Mouse (Mus musculus): ENCODE measurements around the gene Usp2. TPM values are rescaled to one million over a fixed set of nuclear protein-coding genes. Genes with fewer than 3 reads are reported as not detected.
A peak's percentile ranks its signal among the peaks of the same experiment; 100 is the strongest.

The Usp2 gene
- polyA plus RNA-seq, 1 experiment from 2014 or later = 12.7 TPM

- 3% methylated on average over 49 of the region's 49 CpGs for WGBS
- Histone ChIP-seq H3K27ac (replicated peaks; ENCODE audit: low read depth, low read length) (no peak overlapping the region), H3K4me3 (ENCODE audit: low read depth, low read length) (peak overlapping the region; percentile 58), H3K4me2 (ENCODE audit: low read depth, low read length) (peak overlapping the region; percentile 90), H3K27me3 (ENCODE audit: control insufficient read depth, insufficient read depth, low read length) (peaks cover 25% of the 10 kb centered on the region), H3K9ac (replicated peaks; ENCODE audit: low read length) (peak overlapping the region; percentile 60), H3K4me1 (ENCODE audit: control insufficient read depth, insufficient read depth, low read length) (peaks cover 8% of the 10 kb centered on the region), H3K36me3 (replicated peaks; ENCODE audit: control insufficient read depth, insufficient read depth, low read depth, low read length) (no peaks in the 10 kb centered on the region), H3K9me3 (replicated peaks; ENCODE audit: control insufficient read depth, low read length) (no peaks in the 10 kb centered on the region)
- peak; percentile 18 for DNase-seq (ENCODE audit: low spot score)
- no peak for ATAC-seq (replicated peaks; ENCODE audit: insufficient number of reproducible peaks, low FRiP score, low TSS enrichment, low read depth)
Observed at GRCm38 (mm10) chr9:44134851-44135730, 68.3 kb downstream of the Usp2 start.

- no peaks in the 10 kb centered on the region for H3K36me3 ChIP-seq (replicated peaks; ENCODE audit: control insufficient read depth, insufficient read depth, low read depth, low read length)
- peaks cover 5% of the 10 kb centered on the region for H3K4me1 ChIP-seq (ENCODE audit: control insufficient read depth, insufficient read depth, low read length)
- peak overlapping the region; percentile 90 for H3K4me2 ChIP-seq (ENCODE audit: low read depth, low read length)
- WGBS = 57% methylated on average over 7 of the region's 7 CpGs
- ATAC-seq (replicated peaks; ENCODE audit: insufficient number of reproducible peaks, low FRiP score, low TSS enrichment, low read depth) (no peak), DNase-seq (ENCODE audit: low spot score) (no peak)
- no peaks in the 10 kb centered on the region for H3K9me3 ChIP-seq (replicated peaks; ENCODE audit: control insufficient read depth, low read length)
- peaks cover 25% of the 10 kb centered on the region for H3K27me3 ChIP-seq (ENCODE audit: control insufficient read depth, insufficient read depth, low read length)
- no peak overlapping the region for H3K27ac ChIP-seq (replicated peaks; ENCODE audit: low read depth, low read length)
- H3K9ac ChIP-seq (replicated peaks; ENCODE audit: low read length) = peak overlapping the region; percentile 60
- peak overlapping the region; percentile 58 for H3K4me3 ChIP-seq (ENCODE audit: low read depth, low read length)
Observed at GRCm38 (mm10) chr9:44135731-44136411, 69.0 kb downstream of the Usp2 start.

GRCm38 (mm10) chr9:44137846-44138245 is 71.0 kb downstream of the Usp2 start:
- WGBS = 66% methylated on average over 4 of the region's 4 CpGs
- peaks cover 25% of the 10 kb centered on the region for H3K27me3 ChIP-seq (ENCODE audit: control insufficient read depth, insufficient read depth, low read length)
- no peaks in the 10 kb centered on the region for H3K36me3 ChIP-seq (replicated peaks; ENCODE audit: control insufficient read depth, insufficient read depth, low read depth, low read length)
- ATAC-seq (replicated peaks; ENCODE audit: insufficient number of reproducible peaks, low FRiP score, low TSS enrichment, low read depth) (no peak), DNase-seq (ENCODE audit: low spot score) (no peak)
- H3K4me1 ChIP-seq (ENCODE audit: control insufficient read depth, insufficient read depth, low read length) = peaks cover 5% of the 10 kb centered on the region
- H3K27ac ChIP-seq (replicated peaks; ENCODE audit: low read depth, low read length) = no peak overlapping the region
- no peak overlapping the region for H3K9ac ChIP-seq (replicated peaks; ENCODE audit: low read length)
- H3K4me3 ChIP-seq (ENCODE audit: low read depth, low read length) = no peak overlapping the region
- H3K9me3 ChIP-seq (replicated peaks; ENCODE audit: control insufficient read depth, low read length) = no peaks in the 10 kb centered on the region
- H3K4me2 ChIP-seq (ENCODE audit: low read depth, low read length) = no peak overlapping the region

GRCm38 (mm10) chr9:44141951-44142350 is 75.1 kb downstream of the Usp2 start:
- no peak for ATAC-seq (replicated peaks; ENCODE audit: insufficient number of reproducible peaks, low FRiP score, low TSS enrichment, low read depth)
- Histone ChIP-seq H3K9ac (replicated peaks; ENCODE audit: low read length) (no peak overlapping the region), H3K4me1 (ENCODE audit: control insufficient read depth, insufficient read depth, low read length) (no peaks in the 10 kb centered on the region), H3K4me2 (ENCODE audit: low read depth, low read length) (no peak overlapping the region), H3K9me3 (replicated peaks; ENCODE audit: control insufficient read depth, low read length) (no peaks in the 10 kb centered on the region), H3K27ac (replicated peaks; ENCODE audit: low read depth, low read length) (no peak overlapping the region), H3K27me3 (ENCODE audit: control insufficient read depth, insufficient read depth, low read length) (no peaks in the 10 kb centered on the region), H3K4me3 (ENCODE audit: low read depth, low read length) (no peak overlapping the region), H3K36me3 (replicated peaks; ENCODE audit: control insufficient read depth, insufficient read depth, low read depth, low read length) (no peaks in the 10 kb centered on the region; the same call in 1 of the 2 replicates)
- no peak for DNase-seq (ENCODE audit: low spot score)
- 73% methylated on average over 5 of the region's 5 CpGs for WGBS

GRCm38 (mm10) chr9:44143421-44143820 is 76.6 kb downstream of the Usp2 start:
- Histone ChIP-seq H3K27ac (replicated peaks; ENCODE audit: low read depth, low read length) (no peak overlapping the region), H3K36me3 (replicated peaks; ENCODE audit: control insufficient read depth, insufficient read depth, low read depth, low read length) (no peaks in the 10 kb centered on the region; the same call in 1 of the 2 replicates), H3K9me3 (replicated peaks; ENCODE audit: control insufficient read depth, low read length) (no peaks in the 10 kb centered on the region), H3K4me1 (ENCODE audit: control insufficient read depth, insufficient read depth, low read length) (no peaks in the 10 kb centered on the region), H3K4me3 (ENCODE audit: low read depth, low read length) (no peak overlapping the region), H3K4me2 (ENCODE audit: low read depth, low read length) (no peak overlapping the region), H3K27me3 (ENCODE audit: control insufficient read depth, insufficient read depth, low read length) (no peaks in the 10 kb centered on the region), H3K9ac (replicated peaks; ENCODE audit: low read length) (no peak overlapping the region)
- WGBS = 80% methylated on average over 5 of the region's 5 CpGs
- DNase-seq (ENCODE audit: low spot score) (no peak), ATAC-seq (replicated peaks; ENCODE audit: insufficient number of reproducible peaks, low FRiP score, low TSS enrichment, low read depth) (no peak)

- WGBS = 29% methylated on average over 7 of the region's 8 CpGs
- Histone ChIP-seq H3K4me2 (ENCODE audit: low read depth, low read length) (no peak overlapping the region), H3K27me3 (ENCODE audit: control insufficient read depth, insufficient read depth, low read length) (no peaks in the 10 kb centered on the region), H3K27ac (replicated peaks; ENCODE audit: low read depth, low read length) (no peak overlapping the region), H3K4me3 (ENCODE audit: low read depth, low read length) (no peak overlapping the region), H3K4me1 (ENCODE audit: control insufficient read depth, insufficient read depth, low read length) (no peaks in the 10 kb centered on the region), H3K9me3 (replicated peaks; ENCODE audit: control insufficient read depth, low read length) (no peaks in the 10 kb centered on the region), H3K36me3 (replicated peaks; ENCODE audit: control insufficient read depth, insufficient read depth, low read depth, low read length) (no peaks in the 10 kb centered on the region; the same call in 1 of the 2 replicates), H3K9ac (replicated peaks; ENCODE audit: low read length) (no peak overlapping the region)
- DNase-seq (ENCODE audit: low spot score) (peak; percentile 24), ATAC-seq (replicated peaks; ENCODE audit: insufficient number of reproducible peaks, low FRiP score, low TSS enrichment, low read depth) (no peak)
Observed at GRCm38 (mm10) chr9:44144023-44144717, 77.3 kb downstream of the Usp2 start.

GRCm38 (mm10) chr9:44144718-44145060 is 77.9 kb downstream of the Usp2 start:
- Histone ChIP-seq H3K4me3 (ENCODE audit: low read depth, low read length) (no peak overlapping the region), H3K36me3 (replicated peaks; ENCODE audit: control insufficient read depth, insufficient read depth, low read depth, low read length) (no peaks in the 10 kb centered on the region; the same call in 1 of the 2 replicates), H3K9me3 (replicated peaks; ENCODE audit: control insufficient read depth, low read length) (no peaks in the 10 kb centered on the region), H3K27me3 (ENCODE audit: control insufficient read depth, insufficient read depth, low read length) (no peaks in the 10 kb centered on the region), H3K4me1 (ENCODE audit: control insufficient read depth, insufficient read depth, low read length) (no peaks in the 10 kb centered on the region), H3K27ac (replicated peaks; ENCODE audit: low read depth, low read length) (no peak overlapping the region), H3K9ac (replicated peaks; ENCODE audit: low read length) (no peak overlapping the region), H3K4me2 (ENCODE audit: low read depth, low read length) (no peak overlapping the region)
- DNase-seq (ENCODE audit: low spot score) (no peak), ATAC-seq (replicated peaks; ENCODE audit: insufficient number of reproducible peaks, low FRiP score, low TSS enrichment, low read depth) (no peak)
